Mouse (Mus musculus) lung, postnatal 0 days (tissue): ENCODE data around the gene Ablim1.

Experiments used
- CTCF ChIP-seq: IDR thresholded peaks from 2 replicates; pipeline ENCODE4 v1.5.1; 2016; ENCODE audit warnings: antibody characterized with exemption, mild to moderate bottlenecking
- EP300 ChIP-seq: IDR thresholded peaks from 2 replicates; pipeline ENCODE4 v1.6.1; 2016; ENCODE audit warnings: antibody characterized with exemption, mild to moderate bottlenecking, control low read depth

GRCm38 (mm10) chr19:57169485-57169884 lies 145.2 kb downstream of the Ablim1 start:
- TF ChIP-seq CTCF (peak; percentile 54), EP300 (no peak)
